Mouse (Mus musculus): ENCODE results near the gene Pkn1.

Gene Pkn1

GRCm38 (mm10) chr8:83698661-83699453 lies at the start of gene Pkn1:
TSS of gene Pkn1 (minus strand) at chr8:83699179.
- peak; percentile 81 for DNase-seq

- peak; percentile 86 for DNase-seq
Measured at GRCm38 (mm10) chr8:83748708-83749107, 49.7 kb upstream of the Pkn1 start.

- peak; percentile 93 for DNase-seq
Measured at GRCm38 (mm10) chr8:83747661-83748346, 48.8 kb upstream of the Pkn1 start.

GRCm38 (mm10) chr8:83744070-83744469 lies 45.1 kb upstream of the Pkn1 start:
- no peak for DNase-seq

- no peak for DNase-seq
Measured at GRCm38 (mm10) chr8:83742968-83743367, 44.0 kb upstream of the Pkn1 start.

- DNase-seq = peak; percentile 73
Measured at GRCm38 (mm10) chr8:83741849-83742655, 43.1 kb upstream of the Pkn1 start.

GRCm38 (mm10) chr8:83740976-83741741 lies 42.2 kb upstream of the Pkn1 start, which contains the start of gene Adgre5:
TSS of gene Adgre5 (minus strand) at chr8:83741326.
- peak; percentile 94 for DNase-seq

GRCm38 (mm10) chr8:83740586-83740975 lies 41.6 kb upstream of the Pkn1 start:
- no peak for DNase-seq

- DNase-seq = peak; percentile 67
Measured at GRCm38 (mm10) chr8:83739711-83740468, 40.9 kb upstream of the Pkn1 start.

- DNase-seq = peak; percentile 66
Measured at GRCm38 (mm10) chr8:83738949-83739710, 40.2 kb upstream of the Pkn1 start.

GRCm38 (mm10) chr8:83737852-83738562 lies 39.0 kb upstream of the Pkn1 start:
- peak; percentile 84 for DNase-seq

- DNase-seq = no peak
Measured at GRCm38 (mm10) chr8:83737346-83737745, 38.4 kb upstream of the Pkn1 start.

- DNase-seq = peak; percentile 59
Measured at GRCm38 (mm10) chr8:83736681-83737080, 37.7 kb upstream of the Pkn1 start.

GRCm38 (mm10) chr8:83732919-83733318 lies 33.9 kb upstream of the Pkn1 start:
- DNase-seq = no peak

- no peak for DNase-seq
Measured at GRCm38 (mm10) chr8:83731906-83732305, 32.9 kb upstream of the Pkn1 start.

- DNase-seq = peak; percentile 65
Measured at GRCm38 (mm10) chr8:83729009-83729807, 30.2 kb upstream of the Pkn1 start.

GRCm38 (mm10) chr8:83725521-83726102 lies 26.6 kb upstream of the Pkn1 start:
- no peak for DNase-seq

- peak; percentile 93 for DNase-seq
Measured at GRCm38 (mm10) chr8:83724697-83725482, 25.9 kb upstream of the Pkn1 start.
